ENCODE assay signal across 15 mouse cellular contexts in genomic region chr11:72501426-72502002, GRCm38 (mm10). TPM values are rescaled to one million over a fixed set of nuclear protein-coding genes. Genes with fewer than 3 reads are reported as not detected.
DNase-seq lines count a peak whose midpoint lies in the region; ATAC-seq and TF ChIP-seq lines count a peak whose summit lies in the region.
"Had no signal": no experiment of that assay in that cellular context is flagged by ENCODE, and none has a peak within 500 bp of the region (broad histone marks: within the 10 kb centered on the region; RNA-seq: fewer than 3 reads in every experiment).

No protein-coding gene starts in this region.

- ATAC-seq in frontal cortex, adult (ENCODE audit: low TSS enrichment) = peak; percentile 12; the same call in 1 of the 2 replicates
- peak; percentile 54 for ATAC-seq in megakaryocyte, adult 5-6 weeks (ENCODE audit: poor library complexity, severe bottlenecking)

- DNase-seq in frontal cortex, postnatal 25 days (ENCODE audit: low spot score in 2 of 2) = no peak
- DNase-seq in layer of hippocampus, adult 2 months (ENCODE audit: low spot score in 2 of 2) = no peak
- no peak for DNase-seq in layer of hippocampus, postnatal 36 days
- peak; percentile 89 for DNase-seq in Muller cell, postnatal 12 days (ENCODE audit: inconsistent ontology term)
- DNase-seq in testis, postnatal 14 days (ENCODE audit: low spot score) = no peak
- no peak for DNase-seq in thymus, postnatal 25 days
- DNase-seq: adrenal gland, adult 2 months; cerebellum, adult 9-11 months; gastrocnemius, postnatal 36 days; liver; lung, embryonic 14.5 days had no signal

- H3K4me3 ChIP-seq in layer of hippocampus, adult 2 months = no peak overlapping the region
- H3K4me3 ChIP-seq: megakaryocyte, embryonic 14.5 days; stomach, embryonic 15.5 days had no signal

- peak overlapping the region; percentile 59; the same call in 1 of the 2 replicates for H3K27ac ChIP-seq in layer of hippocampus, adult 2 months
- H3K27ac ChIP-seq: stomach, embryonic 15.5 days had no signal

- TF ChIP-seq CTCF in layer of hippocampus, adult 2 months (conservative IDR thresholded peaks at IDR 0.05) = no peak

RNA-seq across cellular contexts. Expression of gene Spns2, which starts 11.8 kb away (rescaled TPM):
- 100 to 1,000 TPM; 101 to 105 TPM for total RNA-seq in layer of hippocampus, adult 2 months (2021)
- 100 to 1,000 TPM in 1 of 2 experiments, 10 to 100 TPM in 1; 91.4 to 129 TPM for total RNA-seq in layer of hippocampus, postnatal 36 days (2021)
- 2.8 and 2.9 TPM in 2 replicates for total RNA-seq in megakaryocyte, adult 5-6 weeks (2015)
- total RNA-seq in megakaryocyte, adult 5-6 weeks (2017) = 0.15 and 4.8 TPM in 2 replicates

RNA-seq across cellular contexts. Expression of gene Spns3, which starts 48.8 kb away (rescaled TPM):
- under 1 TPM; 0.13 to 0.47 TPM for total RNA-seq in layer of hippocampus, adult 2 months (2021)
- total RNA-seq in layer of hippocampus, postnatal 36 days (2021) = under 1 TPM; 0.25 to 0.30 TPM
- total RNA-seq in megakaryocyte, adult 5-6 weeks (2015) = 4.7 and 5.4 TPM in 2 replicates
- 4.3 and 6.4 TPM in 2 replicates for total RNA-seq in megakaryocyte, adult 5-6 weeks (2017)

Comparison
In these comparisons a context has a peak if more than half of its experiments do, and no peak if none do; other contexts are left out.
1. RNA of gene Spns2, which starts 11.8 kb away (total RNA-seq): 91.4 to 129 TPM in layer of hippocampus, postnatal 36 days and 101 to 105 TPM in layer of hippocampus, adult 2 months; 0.15 to 4.8 TPM in megakaryocyte, adult 5-6 weeks; every median in the first group is over 10 times any median in the second.